Mouse (Mus musculus) MEL (cell line): ENCODE results near the gene Rsad1. TPM values are rescaled to one million over a fixed set of nuclear protein-coding genes. Genes with fewer than 3 reads are reported as not detected.

Source experiments
- polyA plus RNA-seq, 2 experiments: library from polyadenylated mRNA; stranded (reverse) in 1 of 2; unstranded in 1 of 2; fragments of >175 nt in 1 of 2; fragments of >200 nt in 1 of 2; gene quantifications; 2 replicates each; pipeline versions ENCODE4 v1.2.1 to v1.2.4; 2012; ENCODE audit warnings: low replicate concordance in 2 of 2, low read depth in 1 of 2; ENCODE audit not compliant: insufficient read length in 2 of 2, insufficient read depth in 1 of 2, missing spikeins in 1 of 2
- total RNA-seq: library from RNA; depleted of rRNA; stranded (reverse); fragments of 300-350 nt; gene quantifications from 2 replicates; pipeline ENCODE4 v1.2.3, GENCODE M21; 2012; rRNA removed

The Rsad1 gene
- total and polyA plus RNA-seq, 3 experiments: 24.0 to 28.7 TPM; not detected in 1

Other genes with a start within 250 kb of the Rsad1 start
- gene Luc7l3, start 227.3 kb downstream of the Rsad1 start, total RNA-seq: 47.3 and 52.3 TPM in 2 replicates
- gene Luc7l3, start 227.3 kb downstream of the Rsad1 start, polyA plus RNA-seq: 10 to 100 TPM; 54.7 to 90.5 TPM
- 37.1 and 39.4 TPM in 2 replicates for gene Ankrd40, start 221.3 kb downstream of the Rsad1 start, total RNA-seq
- 10 to 100 TPM in 1 of 2 experiments, not detected in 1; 60.0 TPM for gene Ankrd40, start 221.3 kb downstream of the Rsad1 start, polyA plus RNA-seq
- 0.13 and 0.27 TPM in 2 replicates for gene Abcc3, start 156.3 kb downstream of the Rsad1 start, total RNA-seq
- under 1 TPM in 1 of 2 experiments, not detected in 1; 0.29 TPM for gene Abcc3, start 156.3 kb downstream of the Rsad1 start, polyA plus RNA-seq
- 0.04 TPM in 1 of 2 replicates, not detected in the other for gene Cacna1g, start 75.1 kb downstream of the Rsad1 start, total RNA-seq
- gene Cacna1g, start 75.1 kb downstream of the Rsad1 start, polyA plus RNA-seq: under 1 TPM in 1 of 2 experiments, not detected in 1; 0.01 TPM
- not detected in 2 replicates for gene Spata20, start 63.1 kb downstream of the Rsad1 start, total RNA-seq
- not detected for gene Spata20, start 63.1 kb downstream of the Rsad1 start, polyA plus RNA-seq
- not detected in 2 replicates for gene Epn3, start 49.3 kb downstream of the Rsad1 start, total RNA-seq
- not detected for gene Epn3, start 49.3 kb downstream of the Rsad1 start, polyA plus RNA-seq
- 0.12 TPM in 1 of 2 replicates, not detected in the other for gene Mycbpap, start 27.5 kb downstream of the Rsad1 start, total RNA-seq
- gene Mycbpap, start 27.5 kb downstream of the Rsad1 start, polyA plus RNA-seq: under 1 TPM in 1 of 2 experiments, not detected in 1; 0.17 TPM
- 0.08 TPM in 1 of 2 replicates, not detected in the other for gene Chad, start 15.8 kb upstream of the Rsad1 start, total RNA-seq
- under 1 TPM in 1 of 2 experiments, not detected in 1; 0.11 TPM for gene Chad, start 15.8 kb upstream of the Rsad1 start, polyA plus RNA-seq
- 2.8 and 3.3 TPM in 2 replicates for gene Acsf2, start 52.6 kb upstream of the Rsad1 start, total RNA-seq
- gene Acsf2, start 52.6 kb upstream of the Rsad1 start, polyA plus RNA-seq: 10 to 100 TPM in 1 of 2 experiments, not detected in 1; 13.1 TPM
- 423 and 464 TPM in 2 replicates for gene Lrrc59, start 80.5 kb upstream of the Rsad1 start, total RNA-seq
- 100 to 1,000 TPM; 486 to 633 TPM for gene Lrrc59, start 80.5 kb upstream of the Rsad1 start, polyA plus RNA-seq
- 114 and 129 TPM in 2 replicates for gene Mrpl27, start 104.5 kb upstream of the Rsad1 start, total RNA-seq
- 100 to 1,000 TPM in 1 of 2 experiments, not detected in 1; 102 TPM for gene Mrpl27, start 104.5 kb upstream of the Rsad1 start, polyA plus RNA-seq
- 43.8 and 54.9 TPM in 2 replicates for gene Eme1, start 104.7 kb upstream of the Rsad1 start, total RNA-seq
- 10 to 100 TPM in 1 of 2 experiments, not detected in 1; 41.8 TPM for gene Eme1, start 104.7 kb upstream of the Rsad1 start, polyA plus RNA-seq
- gene Xylt2, start 128.3 kb upstream of the Rsad1 start, total RNA-seq: 8.4 and 10.1 TPM in 2 replicates
- 10 to 100 TPM in 1 of 2 experiments, not detected in 1; 12.4 TPM for gene Xylt2, start 128.3 kb upstream of the Rsad1 start, polyA plus RNA-seq
- gene Gm11541, start 155.2 kb upstream of the Rsad1 start, total RNA-seq: not detected in 2 replicates
- not detected for gene Gm11541, start 155.2 kb upstream of the Rsad1 start, polyA plus RNA-seq
- 0.16 and 0.19 TPM in 2 replicates for gene Cdc34b, start 192.5 kb upstream of the Rsad1 start, total RNA-seq
- gene Cdc34b, start 192.5 kb upstream of the Rsad1 start, polyA plus RNA-seq: under 1 TPM in 1 of 2 experiments, not detected in 1; 0.29 TPM
- not detected in 2 replicates for gene Tmem92, start 233.4 kb upstream of the Rsad1 start, total RNA-seq
- not detected for gene Tmem92, start 233.4 kb upstream of the Rsad1 start, polyA plus RNA-seq